Mouse (Mus musculus): ENCODE data around the gene Eda.

DNA sequence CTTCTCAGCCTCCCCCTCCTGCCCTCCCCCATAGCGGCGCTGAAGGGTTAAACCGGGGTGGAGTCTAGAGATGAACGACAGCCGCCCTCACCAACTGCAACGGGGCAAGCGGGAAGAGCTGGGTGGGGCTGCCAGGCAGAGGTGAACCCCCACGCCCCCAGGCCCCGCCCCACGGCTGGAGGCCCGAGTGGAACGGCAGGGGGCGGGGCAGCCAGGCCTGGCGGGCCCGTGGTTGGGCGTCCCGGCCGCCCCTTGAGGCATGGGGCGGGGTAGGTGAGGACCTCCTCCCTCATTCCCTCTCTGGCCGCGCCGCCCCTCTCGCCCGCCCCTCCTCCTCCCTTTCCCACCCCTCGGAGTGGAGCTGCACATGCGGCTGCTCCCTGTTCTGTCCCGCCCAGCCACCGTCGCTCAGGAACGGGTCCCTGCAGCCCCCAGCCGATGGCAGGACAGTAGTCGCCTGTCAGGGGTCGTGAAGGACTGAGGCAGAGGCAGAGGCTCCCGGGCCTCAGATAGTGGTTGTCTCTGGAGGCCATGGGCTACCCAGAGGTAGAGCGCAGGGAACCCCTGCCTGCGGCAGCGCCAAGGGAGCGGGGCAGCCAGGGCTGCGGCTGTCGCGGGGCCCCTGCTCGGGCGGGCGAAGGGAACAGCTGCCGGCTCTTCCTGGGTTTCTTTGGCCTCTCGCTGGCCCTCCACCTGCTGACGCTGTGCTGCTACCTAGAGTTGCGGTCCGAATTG, at the start of gene Eda:
- TF ChIP-seq GATA1 (IDR thresholded peaks at IDR 0.05; ENCODE audit: borderline replicate concordance, low read length) (no peak), FLI1 (IDR thresholded peaks at IDR 0.05; ENCODE audit: low read length) (no peak)

Measured in megakaryocyte, embryonic 14.5 days (primary cell).